Mouse (Mus musculus) kidney, adult 2 months (tissue): ENCODE data around the gene Sh2d4b.

Experiments used
- CTCF ChIP-seq: fragments of 200-500 bp; conservative IDR thresholded peaks from 2 replicates; pipeline ENCODE4 v1.5.1; 2011; ENCODE audit warnings: low read depth, mild to moderate bottlenecking, control low read depth, low read length, moderate library complexity, mixed read lengths; ENCODE audit not compliant: insufficient read depth, insufficient read length
- POLR2A ChIP-seq: fragments of 200-500 bp; IDR thresholded peaks from one replicate; pipeline ENCODE4 v1.6.1; 2011; ENCODE audit warnings: low read depth, low read length, control low read depth

DNA sequence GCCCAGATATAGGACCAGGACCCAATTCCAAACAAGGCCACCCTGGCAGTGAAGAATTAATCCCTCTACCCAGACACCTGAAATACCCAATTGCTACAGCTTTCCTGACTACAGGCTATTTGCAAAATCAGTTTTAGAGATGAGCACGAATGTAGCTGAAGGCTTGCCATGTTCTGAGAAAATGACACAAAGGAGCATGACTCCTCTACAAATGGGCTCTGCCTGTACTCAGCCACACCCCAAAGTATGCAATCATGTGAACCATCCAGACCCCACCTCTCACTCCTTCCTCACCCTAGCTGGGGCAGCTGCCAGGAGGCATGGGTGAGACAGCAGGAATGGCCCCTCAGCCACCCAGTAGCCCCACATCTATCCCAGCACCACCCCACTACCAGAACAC, 42.4 kb upstream of the Sh2d4b start:
- TF ChIP-seq CTCF: no peak
- no peak for TF ChIP-seq POLR2A
